15 mouse cellular contexts compared by ENCODE assay signal in the genomic region with DNA sequence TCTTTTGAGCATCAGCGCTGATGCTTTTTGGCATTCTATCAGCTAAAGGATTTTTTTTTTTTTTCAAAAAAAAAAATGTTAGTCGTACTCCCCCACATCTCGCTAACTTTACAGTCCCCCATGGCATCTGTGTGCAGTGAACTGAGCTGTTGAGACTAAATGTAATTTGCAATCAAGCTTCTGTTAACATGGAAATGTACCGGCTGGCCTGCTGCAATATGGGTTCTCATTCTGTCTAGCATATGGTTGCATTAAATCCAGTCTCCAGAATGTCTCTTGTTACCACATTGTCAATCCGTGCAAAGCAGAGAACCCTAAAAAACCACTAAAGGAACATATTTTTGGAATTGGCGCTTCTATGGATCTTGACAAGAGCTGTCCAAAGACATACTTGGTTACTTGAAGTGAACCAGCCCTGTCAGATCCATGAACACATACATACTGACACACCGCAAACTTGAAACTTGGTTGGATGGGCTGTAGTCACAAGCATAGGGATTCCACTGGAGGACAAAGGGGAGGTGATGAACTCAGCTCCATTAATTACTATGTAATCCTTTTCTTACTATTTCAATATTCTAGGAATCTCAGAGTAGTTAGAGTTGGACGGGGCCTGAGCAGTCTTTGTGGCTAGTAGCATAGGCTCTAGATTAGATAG. TPM values are rescaled to one million over a fixed set of nuclear protein-coding genes. Genes with fewer than 3 reads are reported as not detected.
A peak's percentile ranks its signal among the peaks of the same experiment; 100 is the strongest.
DNase-seq lines count a peak whose midpoint lies in the region; ATAC-seq lines count a peak whose summit lies in the region.
"Had no signal": no experiment of that assay in that cellular context is flagged by ENCODE, and none has a peak within 500 bp of the region (broad histone marks: within the 10 kb centered on the region; RNA-seq: fewer than 3 reads in every experiment).

No protein-coding gene starts in this region.

- no peaks in the 10 kb centered on the region for H3K4me1 ChIP-seq in hindbrain, embryonic 14.5 days (replicated peaks; ENCODE audit: control insufficient read depth, insufficient read depth, low read length)
- no peaks in the 10 kb centered on the region; the same call in 1 of the 2 replicates for H3K4me1 ChIP-seq in hindbrain, embryonic 10.5 days (replicated peaks)
- no peaks in the 10 kb centered on the region for H3K4me1 ChIP-seq in neural tube, embryonic 14.5 days (ENCODE audit: control insufficient read depth, insufficient read depth, low read length)
- H3K4me1 ChIP-seq: heart, embryonic 10.5 days; hindbrain, embryonic 15.5 days; megakaryocyte, embryonic 14.5 days had no signal

- DNase-seq in hindbrain, embryonic 14.5 days (ENCODE audit: low spot score), result no peak
- no peak for DNase-seq in hindbrain, embryonic 10.5 days (ENCODE audit: low spot score)
- peak; percentile 84 for DNase-seq in brain, embryonic 18.5 days (ENCODE audit: low read depth, low spot score)
- DNase-seq in layer of hippocampus, adult 18-20 months (ENCODE audit: low spot score in 2 of 2), result peak; percentile 78 to 92
- no peak for DNase-seq in cerebellum, adult 9-11 months
- no peak for DNase-seq in thymus, adult 18-20 months
- DNase-seq in spleen, postnatal 36 days (ENCODE audit: low spot score in 2 of 2), result no peak
- DNase-seq: adrenal gland, postnatal 14 days had no signal

- H3K27ac ChIP-seq in hindbrain, embryonic 14.5 days, result no peak overlapping the region
- H3K27ac ChIP-seq in hindbrain, embryonic 10.5 days, result no peak overlapping the region
- no peak overlapping the region for H3K27ac ChIP-seq in neural tube, embryonic 14.5 days (ENCODE audit: low read depth, low read length)
- H3K27ac ChIP-seq: heart, embryonic 10.5 days; hindbrain, embryonic 15.5 days had no signal

- H3K9ac ChIP-seq in hindbrain, embryonic 14.5 days, result no peak overlapping the region
- H3K9ac ChIP-seq in neural tube, embryonic 14.5 days (replicated peaks; ENCODE audit: low read depth, low read length), result no peak overlapping the region
- H3K9ac ChIP-seq: hindbrain, embryonic 15.5 days had no signal

- peak; percentile 48; the same call in 1 of the 2 replicates for ATAC-seq in hindbrain, embryonic 14.5 days (ENCODE audit: low FRiP score)
- peak; percentile 84 for ATAC-seq in neural tube, embryonic 14.5 days (ENCODE audit: low read depth)

- H3K27me3 ChIP-seq in hindbrain, embryonic 14.5 days (ENCODE audit: control insufficient read depth, insufficient read depth, low read length), result no peaks in the 10 kb centered on the region
- H3K27me3 ChIP-seq in hindbrain, embryonic 10.5 days (ENCODE audit: insufficient read depth, poor library complexity, severe bottlenecking), result no peaks in the 10 kb centered on the region
- no peaks in the 10 kb centered on the region for H3K27me3 ChIP-seq in neural tube, embryonic 14.5 days (ENCODE audit: control insufficient read depth, insufficient read depth, low read length)
- H3K27me3 ChIP-seq: hindbrain, embryonic 15.5 days had no signal

- no peaks in the 10 kb centered on the region for H3K36me3 ChIP-seq in hindbrain, embryonic 14.5 days (replicated peaks; ENCODE audit: control insufficient read depth, insufficient read depth)
- H3K36me3 ChIP-seq in hindbrain, embryonic 10.5 days, result no peaks in the 10 kb centered on the region
- H3K36me3 ChIP-seq in neural tube, embryonic 14.5 days (ENCODE audit: control insufficient read depth, insufficient read depth, low read length), result no peaks in the 10 kb centered on the region
- H3K36me3 ChIP-seq: heart, embryonic 10.5 days; hindbrain, embryonic 15.5 days had no signal

- WGBS in hindbrain, embryonic 14.5 days, result 78% methylated on average over 8 of the region's 8 CpGs
- 94% methylated on average over 8 of the region's 8 CpGs for whole genome bisulfite sequencing in hindbrain, embryonic 10.5 days
- 78% methylated on average over 8 of the region's 8 CpGs for WGBS in neural tube, embryonic 14.5 days

- H3K4me3 ChIP-seq in hindbrain, embryonic 14.5 days (replicated peaks; ENCODE audit: low read length), result no peak overlapping the region
- no peak overlapping the region for H3K4me3 ChIP-seq in hindbrain, embryonic 10.5 days
- H3K4me3 ChIP-seq in neural tube, embryonic 14.5 days (ENCODE audit: low read depth, low read length), result no peak overlapping the region
- H3K4me3 ChIP-seq: heart, embryonic 10.5 days; hindbrain, embryonic 15.5 days; megakaryocyte, embryonic 14.5 days had no signal

- H3K9me3 ChIP-seq in hindbrain, embryonic 14.5 days (ENCODE audit: control insufficient read depth, low read length), result no peaks in the 10 kb centered on the region
- H3K9me3 ChIP-seq in hindbrain, embryonic 10.5 days, result no peaks in the 10 kb centered on the region
- H3K9me3 ChIP-seq in neural tube, embryonic 14.5 days (ENCODE audit: control insufficient read depth, low read length), result no peaks in the 10 kb centered on the region
- H3K9me3 ChIP-seq: heart, embryonic 10.5 days; hindbrain, embryonic 15.5 days; megakaryocyte, embryonic 14.5 days had no signal

- no peak overlapping the region for H3K4me2 ChIP-seq in hindbrain, embryonic 14.5 days (replicated peaks)
- no peak overlapping the region for H3K4me2 ChIP-seq in neural tube, embryonic 14.5 days (ENCODE audit: low read depth, low read length)
- H3K4me2 ChIP-seq: hindbrain, embryonic 15.5 days had no signal

RNA-seq across cellular contexts. Expression of a gene that starts 30.9 kb away (rescaled TPM):
- not detected in 2 replicates for polyA plus RNA-seq in hindbrain, embryonic 14.5 days (2014; fragmentation: Nextera tagmentation; extraction: Ambion mirVana)
- not detected in 2 replicates for polyA plus RNA-seq in hindbrain, embryonic 10.5 days (2016; fragmentation: Nextera tagmentation; extraction: Ambion mirVana)
- total RNA-seq in layer of hippocampus, adult 18-20 months (2021), result not detected
- polyA plus RNA-seq in neural tube, embryonic 14.5 days (2014; fragmentation: Nextera tagmentation; extraction: Ambion mirVana), result not detected in 2 replicates
- total RNA-seq: adrenal gland, postnatal 14 days; common myeloid progenitor, adult 5-6 weeks; liver, adult 2 months; neutrophil, adult 5-6 weeks had no signal
- polyA plus RNA-seq: heart, embryonic 10.5 days; hindbrain, embryonic 15.5 days; liver, adult 2 months had no signal

Comparison
In these comparisons a context has a peak if more than half of its experiments do, and no peak if none do; other contexts are left out.
1. DNase-seq: peak in brain, embryonic 18.5 days (single experiment) and layer of hippocampus, adult 18-20 months (2 of 2); none in hindbrain, embryonic 14.5 days (single experiment), hindbrain, embryonic 10.5 days (single experiment), cerebellum, adult 9-11 months (single experiment), thymus, adult 18-20 months (0 of 2) and spleen, postnatal 36 days (0 of 2).